Mouse (Mus musculus) liver, embryonic 14.5 days (tissue): ENCODE results near the gene Jmjd1c. TPM values are rescaled to one million over a fixed set of nuclear protein-coding genes. Genes with fewer than 3 reads are reported as not detected.

Source experiments
- ATAC-seq: fragments of 200-750 bp; cut with Nextera tagmentation; 2 replicates; pipeline ENCODE4 v1.8.0; 2017; ENCODE audit warnings: moderate number of reproducible peaks, mild to moderate bottlenecking, moderate library complexity; ENCODE audit not compliant: insufficient read depth
- DNase-seq, 3 experiments: peaks; one replicate each; pipeline ENCODE4 v3.0.0-alpha.2; 2012 to 2013; ENCODE audit warnings: low read depth in 3 of 3, low spot score in 3 of 3
- H3K27ac ChIP-seq: fragments of 300-500 bp; sonication (generic); 2 replicates; pipeline ENCODE4 v1.5.1; 2014; ENCODE audit warnings: moderate library complexity, mild to moderate bottlenecking, control low read depth, inconsistent platforms
- H3K27me3 ChIP-seq: fragments of 300-500 bp; sonication (generic); 2 replicates; pipeline ENCODE4 v1.6.1; 2014; ENCODE audit warnings: mild to moderate bottlenecking, low read length, moderate library complexity; ENCODE audit not compliant: control insufficient read depth, insufficient read depth
- H3K36me3 ChIP-seq: fragments of 300-500 bp; sonication (generic); replicated peaks from 2 replicates; pipeline ENCODE4 v1.6.1; 2014; ENCODE audit warnings: low read depth; ENCODE audit not compliant: control insufficient read depth, insufficient read depth
- H3K4me1 ChIP-seq, 2 experiments: fragments of 200-500 bp in 1 of 2; fragments of 300-500 bp in 1 of 2; sonication (generic) in 1 of 2; replicated peaks; 2 replicates each; pipeline ENCODE4 v1.6.1; 2012 to 2014; ENCODE audit warnings: antibody characterized with exemption in 1 of 2, inconsistent platforms in 1 of 2, low read length in 1 of 2; ENCODE audit not compliant: control insufficient read depth in 2 of 2, insufficient read depth in 2 of 2
- H3K4me2 ChIP-seq: fragments of 300-500 bp; sonication (generic); 2 replicates; pipeline ENCODE4 v1.6.1; 2014; ENCODE audit warnings: low read depth, mild to moderate bottlenecking, control low read depth, moderate library complexity
- H3K4me3 ChIP-seq, 2 experiments: fragments of 200-500 bp in 1 of 2; fragments of 300-500 bp in 1 of 2; sonication (generic) in 1 of 2; 2 replicates each; pipeline ENCODE4 v1.5.1; 2012 to 2014; ENCODE audit warnings: low read depth in 2 of 2, low read length in 2 of 2, mild to moderate bottlenecking in 2 of 2, control low read depth in 1 of 2, inconsistent platforms in 1 of 2, moderate library complexity in 1 of 2; ENCODE audit not compliant: insufficient read depth in 1 of 2
- H3K9ac ChIP-seq: fragments of 300-500 bp; sonication (generic); replicated peaks from 2 replicates; pipeline ENCODE4 v1.6.1; 2014; ENCODE audit warnings: mild to moderate bottlenecking, control low read depth, moderate library complexity
- H3K9me3 ChIP-seq: fragments of 300-500 bp; sonication (generic); 2 replicates; pipeline ENCODE4 v1.6.1; 2016; ENCODE audit warnings: low read length, mixed read lengths; ENCODE audit not compliant: control insufficient read depth
- CTCF ChIP-seq: IDR thresholded peaks from 2 replicates; pipeline ENCODE4 v1.5.1; 2016; ENCODE audit warnings: antibody characterized with exemption, low read depth, control low read depth
- EP300 ChIP-seq: IDR thresholded peaks from 2 replicates; pipeline ENCODE4 v1.6.1; 2016; ENCODE audit warnings: antibody characterized with exemption, low read depth
- WGBS: fragments of 180-500 bp; shearing (Covaris S2); extraction: QIAGEN DNeasy Blood & Tissue Kit; methylation state at CpG from one replicate; pipeline ENCODE4 v1.1.7; 2014; ENCODE audit not compliant: insufficient replicate concordance; 5-methylcytosine and 5-hydroxymethylcytosine counted together
- polyA plus RNA-seq, 2 experiments: library from polyadenylated mRNA; depleted of rRNA in 1 of 2; stranded (reverse) in 1 of 2; unstranded in 1 of 2; fragments of >200 nt; fragmentation: Nextera tagmentation in 1 of 2; extraction: Ambion mirVana in 1 of 2; gene quantifications; 2 replicates each; pipeline versions ENCODE4 v1.2.1 to v1.2.3; 2012 to 2014

Gene Jmjd1c
- polyA plus RNA-seq, 2 experiments = 6.5 to 8.7 TPM

- no peak for ATAC-seq
- no peak for DNase-seq
- Histone ChIP-seq H3K4me3 (no peak overlapping the region), H3K27ac (no peak overlapping the region), H3K27me3 (no peaks in the 10 kb centered on the region), H3K4me1 (no peaks in the 10 kb centered on the region), H3K9ac (no peak overlapping the region), H3K9me3 (no peaks in the 10 kb centered on the region), H3K36me3 (no peaks in the 10 kb centered on the region), H3K4me2 (no peak overlapping the region)
- 51% methylated on average over 4 of the region's 4 CpGs for WGBS
- TF ChIP-seq CTCF (no peak), EP300 (no peak)
Observed at GRCm38 (mm10) chr10:67061823-67062222, 34.1 kb upstream of the Jmjd1c start.

GRCm38 (mm10) chr10:67065277-67065887 is 30.5 kb upstream of the Jmjd1c start:
- ATAC-seq (no peak), DNase-seq (no peak)
- Histone ChIP-seq H3K4me2 (no peak overlapping the region), H3K4me3 (no peak overlapping the region), H3K4me1 (no peaks in the 10 kb centered on the region), H3K36me3 (no peaks in the 10 kb centered on the region), H3K27ac (no peak overlapping the region), H3K9ac (no peak overlapping the region), H3K9me3 (no peaks in the 10 kb centered on the region), H3K27me3 (no peaks in the 10 kb centered on the region)
- WGBS = 60% methylated on average over 7 of the region's 7 CpGs
- TF ChIP-seq EP300 (no peak), CTCF (no peak)

GRCm38 (mm10) chr10:67065927-67066326 is 30.0 kb upstream of the Jmjd1c start:
- H3K9me3 ChIP-seq = no peaks in the 10 kb centered on the region
- no peak for ATAC-seq
- no peaks in the 10 kb centered on the region for H3K36me3 ChIP-seq
- H3K4me2 ChIP-seq = no peak overlapping the region
- no peak for DNase-seq
- no peak overlapping the region for H3K4me3 ChIP-seq
- no peak overlapping the region for H3K27ac ChIP-seq
- no peaks in the 10 kb centered on the region for H3K27me3 ChIP-seq
- TF ChIP-seq CTCF = no peak
- no peak for TF ChIP-seq EP300
- 67% methylated on average over 5 of the region's 5 CpGs for WGBS
- H3K4me1 ChIP-seq = no peaks in the 10 kb centered on the region
- no peak overlapping the region for H3K9ac ChIP-seq

- Histone ChIP-seq H3K4me3 (no peak overlapping the region), H3K4me2 (no peak overlapping the region), H3K27me3 (no peaks in the 10 kb centered on the region), H3K9me3 (no peaks in the 10 kb centered on the region), H3K36me3 (no peaks in the 10 kb centered on the region), H3K4me1 (0 out of 4 replicates have a peak, but pooled peaks cover 0 to under 1% of the 10 kb centered on the region in 2 experiments), H3K9ac (no peak overlapping the region), H3K27ac (no peak overlapping the region)
- no peak for DNase-seq
- no peak for ATAC-seq
- TF ChIP-seq EP300 (no peak), CTCF (no peak)
- 64% methylated on average over 3 of the region's 3 CpGs for WGBS
Observed at GRCm38 (mm10) chr10:67066421-67066820, 29.5 kb upstream of the Jmjd1c start.

- Histone ChIP-seq H3K4me1 (peaks cover 0 to 5% of the 10 kb centered on the region in 2 experiments; a peak in 1 of 4 replicates), H3K36me3 (no peaks in the 10 kb centered on the region), H3K9ac (no peak overlapping the region), H3K27ac (no peak overlapping the region), H3K4me3 (no peak overlapping the region), H3K27me3 (no peaks in the 10 kb centered on the region), H3K9me3 (no peaks in the 10 kb centered on the region), H3K4me2 (peak overlapping the region; percentile 21; the same call in 1 of the 2 replicates)
- 21% methylated on average over 10 of the region's 10 CpGs for WGBS
- no peak for DNase-seq
- ATAC-seq = no peak
- TF ChIP-seq EP300 = no peak
- TF ChIP-seq CTCF = no peak
Observed at GRCm38 (mm10) chr10:67069013-67069412, 26.9 kb upstream of the Jmjd1c start.
